Mouse (Mus musculus) lung, embryonic 16.5 days (tissue): ENCODE data around the gene Gsx2. TPM values are rescaled to one million over a fixed set of nuclear protein-coding genes. Genes with fewer than 3 reads are reported as not detected.

Source experiments
- ATAC-seq: fragments of 200-750 bp; cut with Nextera tagmentation; 2 replicates; pipeline ENCODE4 v1.8.0; 2017; ENCODE audit warnings: low read depth, mild to moderate bottlenecking, moderate library complexity
- H3K27ac ChIP-seq: fragments of 300-500 bp; sonication (generic); 2 replicates; pipeline ENCODE4 v1.5.1; 2014; ENCODE audit warnings: mild to moderate bottlenecking, control low read depth, low read length
- H3K27me3 ChIP-seq: fragments of 300-500 bp; sonication (generic); 2 replicates; pipeline ENCODE4 v1.6.1; 2014; ENCODE audit warnings: low read depth, low read length, mixed read lengths; ENCODE audit not compliant: control insufficient read depth, insufficient read depth
- H3K36me3 ChIP-seq: fragments of 300-500 bp; sonication (generic); 2 replicates; pipeline ENCODE4 v1.6.1; 2014; ENCODE audit warnings: low read length; ENCODE audit not compliant: control insufficient read depth, insufficient read depth
- H3K4me1 ChIP-seq: fragments of 300-500 bp; sonication (generic); replicated peaks from 2 replicates; pipeline ENCODE4 v1.6.1; 2014; ENCODE audit warnings: low read length, mixed read lengths; ENCODE audit not compliant: control insufficient read depth, insufficient read depth
- H3K4me2 ChIP-seq: fragments of 300-500 bp; sonication (generic); 2 replicates; pipeline ENCODE4 v1.6.1; 2014; ENCODE audit warnings: low read depth, low read length, control low read depth
- H3K4me3 ChIP-seq: fragments of 300-500 bp; sonication (generic); 2 replicates; pipeline ENCODE4 v1.5.1; 2014; ENCODE audit warnings: mild to moderate bottlenecking, low read length, control low read depth
- H3K9ac ChIP-seq: fragments of 300-500 bp; sonication (generic); 2 replicates; pipeline ENCODE4 v1.6.1; 2014; ENCODE audit warnings: low read length, control low read depth
- H3K9me3 ChIP-seq: fragments of 300-500 bp; sonication (generic); 2 replicates; pipeline ENCODE4 v1.6.1; 2016; ENCODE audit warnings: low read length; ENCODE audit not compliant: control insufficient read depth
- WGBS: fragments of 180-500 bp; shearing (Covaris S2); extraction: QIAGEN DNeasy Blood & Tissue Kit; methylation state at CpG from one replicate; pipeline ENCODE4 v1.1.7; 2014; 5-methylcytosine and 5-hydroxymethylcytosine counted together
- polyA plus RNA-seq: library from polyadenylated mRNA; unstranded; fragments of >200 nt; fragmentation: Nextera tagmentation; extraction: Ambion mirVana; gene quantifications from 2 replicates; pipeline ENCODE4 v1.2.1, GENCODE M21; 2015

The Gsx2 gene
- polyA plus RNA-seq, 1 experiment from 2014 or later: not detected

DNA sequence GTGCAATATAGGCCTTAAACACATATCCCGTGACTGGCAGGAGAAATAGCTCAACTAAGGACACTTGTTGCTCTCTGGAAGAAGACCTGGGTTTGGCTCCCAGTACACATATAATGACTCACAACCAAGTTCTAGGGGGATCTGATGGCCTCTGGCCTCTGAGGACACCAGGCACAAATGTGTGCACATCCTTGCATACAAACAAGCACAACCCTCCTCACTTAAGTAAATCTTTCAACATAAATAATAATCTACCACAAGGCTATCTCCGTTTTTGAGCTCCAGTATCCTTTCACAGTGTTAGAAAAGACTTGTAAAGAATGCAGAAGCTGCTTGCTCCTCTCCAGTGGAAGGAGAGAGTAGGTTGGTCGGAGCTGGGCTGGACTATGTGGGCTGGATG lies 1.7 kb upstream of the Gsx2 start:
- Histone ChIP-seq H3K9me3 (no peaks in the 10 kb centered on the region), H3K36me3 (no peaks in the 10 kb centered on the region), H3K9ac (no peak overlapping the region), H3K4me3 (no peak overlapping the region), H3K27me3 (peaks cover 94% of the 10 kb centered on the region), H3K27ac (no peak overlapping the region), H3K4me1 (peaks cover 4% of the 10 kb centered on the region), H3K4me2 (no peak overlapping the region)
- 19% methylated on average over 3 of the region's 3 CpGs for WGBS
- ATAC-seq: no peak

DNA sequence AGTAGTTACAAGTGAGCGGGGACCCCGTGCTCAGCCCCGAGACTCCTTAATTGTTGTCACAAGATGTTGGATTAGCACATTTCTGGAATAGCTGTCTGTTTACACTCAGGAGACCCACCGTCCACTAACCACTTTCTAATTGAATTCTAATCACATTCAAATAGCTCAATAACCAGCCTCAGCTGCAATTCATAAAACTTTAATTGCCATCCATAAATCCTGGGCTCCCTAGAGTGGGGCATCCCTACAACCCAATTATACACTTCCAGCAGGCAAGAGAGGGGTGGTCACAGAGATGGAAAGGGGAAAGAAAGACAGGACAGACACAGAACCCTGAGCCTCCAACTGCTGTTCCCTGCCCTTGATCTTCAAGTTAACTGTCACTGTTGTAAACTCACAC lies 1.3 kb upstream of the Gsx2 start:
- Histone ChIP-seq H3K4me3 (no peak overlapping the region), H3K9me3 (no peaks in the 10 kb centered on the region), H3K36me3 (no peaks in the 10 kb centered on the region), H3K4me2 (no peak overlapping the region), H3K27me3 (peaks cover 93% of the 10 kb centered on the region), H3K4me1 (peaks cover 4% of the 10 kb centered on the region), H3K27ac (no peak overlapping the region), H3K9ac (no peak overlapping the region)
- 15% methylated on average over 4 of the region's 4 CpGs for WGBS
- ATAC-seq: no peak

DNA sequence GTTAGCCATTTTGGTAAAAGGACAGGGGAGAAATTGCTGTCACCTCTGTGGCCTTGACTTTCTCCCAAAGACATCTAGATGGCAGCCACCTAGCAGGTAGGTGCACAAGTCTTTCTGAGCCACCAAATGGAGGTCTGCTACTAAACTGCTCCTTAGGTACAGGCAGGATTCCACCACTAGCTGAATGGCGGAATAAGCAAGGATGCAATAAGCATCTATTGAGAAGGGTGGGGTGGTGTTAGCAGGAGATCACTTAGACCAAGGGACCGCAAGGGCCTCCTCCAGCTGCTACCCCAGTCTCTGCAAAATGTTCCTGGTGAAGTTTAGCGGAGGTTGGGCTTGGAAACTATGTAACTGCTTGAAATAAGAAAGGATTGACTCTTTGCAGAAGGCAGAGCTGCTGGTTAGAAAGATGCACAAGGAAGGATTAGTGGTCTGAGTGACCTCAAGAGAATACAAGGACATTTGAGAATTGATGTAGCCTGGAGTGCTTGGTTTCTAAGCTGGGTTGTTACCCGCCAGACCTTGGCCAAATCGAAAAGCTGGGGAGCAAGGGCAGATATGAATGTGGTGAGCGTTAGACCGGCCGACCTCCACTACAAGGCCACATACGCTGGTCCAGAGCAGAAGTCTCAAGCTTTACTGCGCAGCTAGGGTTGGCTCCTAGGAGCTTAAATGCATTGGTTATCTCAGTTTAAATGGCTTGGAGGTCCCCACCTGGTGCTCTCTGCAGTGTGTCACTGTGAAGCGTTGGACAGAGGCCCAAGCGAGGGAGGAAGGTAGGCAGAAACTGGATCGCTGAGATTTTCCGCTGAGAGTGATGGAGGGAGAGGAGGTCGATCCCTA lies 641 bp upstream of the Gsx2 start:
- Histone ChIP-seq H3K4me1 (peaks cover 4% of the 10 kb centered on the region), H3K27me3 (peaks cover 93% of the 10 kb centered on the region), H3K9ac (no peak overlapping the region), H3K36me3 (no peaks in the 10 kb centered on the region), H3K4me3 (no peak overlapping the region), H3K4me2 (no peak overlapping the region), H3K9me3 (no peaks in the 10 kb centered on the region), H3K27ac (no peak overlapping the region)
- no peak for ATAC-seq
- WGBS: 12% methylated on average over 15 of the region's 15 CpGs

DNA sequence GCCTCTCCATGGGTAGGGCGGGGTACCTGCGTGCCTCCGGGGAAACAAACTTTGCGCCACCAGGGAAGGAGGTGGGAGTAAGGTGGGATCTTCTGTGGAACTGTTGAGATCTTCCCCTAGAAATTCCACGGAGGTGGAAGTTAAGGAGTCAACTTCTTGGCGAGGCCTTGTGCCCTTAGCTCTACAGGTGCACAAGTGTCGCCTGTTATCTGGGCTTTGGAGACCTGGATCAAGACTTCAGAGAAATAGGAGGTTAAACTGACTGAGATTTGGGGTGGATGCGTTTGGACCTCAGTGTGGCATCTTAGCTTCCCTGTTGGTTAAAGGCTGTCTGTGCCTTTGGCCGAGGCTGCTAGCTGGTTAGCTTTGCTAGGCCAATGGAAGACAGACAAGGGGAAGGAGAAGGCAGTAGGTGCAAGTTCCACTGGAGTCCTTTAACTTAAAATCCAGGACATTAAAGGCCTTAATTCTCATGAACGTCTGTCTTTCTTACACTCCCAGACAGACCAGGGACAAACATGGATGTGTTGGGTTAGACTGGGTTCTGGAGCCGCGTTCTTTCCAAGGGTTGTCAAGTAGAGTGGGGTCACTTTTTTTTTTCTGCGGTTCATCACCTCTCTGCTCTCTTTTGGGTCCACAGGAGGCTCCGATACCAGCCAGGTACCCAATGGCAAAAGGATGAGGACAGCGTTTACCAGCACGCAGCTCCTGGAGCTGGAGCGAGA lies 1.1 kb downstream of the Gsx2 start:
- no peaks in the 10 kb centered on the region for H3K9me3 ChIP-seq
- H3K9ac ChIP-seq: no peak overlapping the region
- H3K27ac ChIP-seq: no peak overlapping the region
- no peak for ATAC-seq
- H3K36me3 ChIP-seq: no peaks in the 10 kb centered on the region
- H3K4me3 ChIP-seq: no peak overlapping the region
- WGBS: under 1% methylated on average over 17 of the region's 17 CpGs
- peaks cover 95% of the 10 kb centered on the region for H3K27me3 ChIP-seq
- H3K4me2 ChIP-seq: no peak overlapping the region
- peaks cover 4% of the 10 kb centered on the region for H3K4me1 ChIP-seq

DNA sequence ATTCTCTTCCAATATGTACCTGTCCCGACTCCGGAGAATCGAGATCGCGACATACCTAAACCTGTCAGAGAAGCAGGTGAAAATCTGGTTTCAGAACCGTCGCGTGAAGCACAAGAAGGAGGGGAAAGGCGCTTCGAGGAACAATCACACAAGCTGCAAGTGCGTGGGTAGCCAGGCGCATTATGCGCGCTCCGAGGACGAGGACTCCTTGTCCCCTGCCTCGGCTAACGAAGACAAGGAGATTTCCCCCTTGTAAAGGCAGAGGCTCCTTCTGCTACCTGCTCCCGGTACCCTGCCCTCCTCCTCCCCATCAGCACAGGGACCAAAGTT lies 1.6 kb downstream of the Gsx2 start:
- H3K9me3 ChIP-seq: no peaks in the 10 kb centered on the region
- no peak for ATAC-seq
- H3K36me3 ChIP-seq: no peaks in the 10 kb centered on the region
- H3K4me1 ChIP-seq: peaks cover 4% of the 10 kb centered on the region
- no peak overlapping the region for H3K27ac ChIP-seq
- H3K9ac ChIP-seq: no peak overlapping the region
- peaks cover 93% of the 10 kb centered on the region for H3K27me3 ChIP-seq
- no peak overlapping the region for H3K4me2 ChIP-seq
- H3K4me3 ChIP-seq: no peak overlapping the region
- under 1% methylated on average over 19 of the region's 19 CpGs for WGBS

DNA sequence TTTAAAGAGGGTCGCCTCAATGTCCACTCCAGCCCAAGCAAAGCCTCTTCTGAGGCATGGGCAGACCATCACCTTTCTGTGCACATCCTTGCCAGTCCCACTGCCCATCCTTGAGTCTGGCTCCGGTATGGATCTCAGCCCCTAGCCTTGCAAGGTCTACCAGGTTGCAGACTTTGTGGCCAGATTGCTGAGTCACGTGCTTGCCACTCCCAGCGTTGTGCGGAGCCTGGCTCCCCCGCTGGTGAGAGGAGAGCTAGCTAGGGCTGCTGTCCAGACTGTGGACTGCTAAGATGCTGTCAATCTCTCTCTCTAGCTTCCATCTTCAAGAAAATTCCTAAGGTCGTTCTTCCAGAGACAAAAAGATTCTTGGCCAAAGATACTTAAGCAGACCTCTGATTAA lies 4.2 kb downstream of the Gsx2 start:
- under 1% methylated on average over 7 of the region's 7 CpGs for WGBS
- Histone ChIP-seq H3K27ac (no peak overlapping the region), H3K36me3 (no peaks in the 10 kb centered on the region), H3K27me3 (peaks cover 92% of the 10 kb centered on the region), H3K4me3 (no peak overlapping the region), H3K9me3 (no peaks in the 10 kb centered on the region), H3K9ac (no peak overlapping the region), H3K4me2 (no peak overlapping the region), H3K4me1 (peaks cover 6% of the 10 kb centered on the region)
- ATAC-seq: no peak

DNA sequence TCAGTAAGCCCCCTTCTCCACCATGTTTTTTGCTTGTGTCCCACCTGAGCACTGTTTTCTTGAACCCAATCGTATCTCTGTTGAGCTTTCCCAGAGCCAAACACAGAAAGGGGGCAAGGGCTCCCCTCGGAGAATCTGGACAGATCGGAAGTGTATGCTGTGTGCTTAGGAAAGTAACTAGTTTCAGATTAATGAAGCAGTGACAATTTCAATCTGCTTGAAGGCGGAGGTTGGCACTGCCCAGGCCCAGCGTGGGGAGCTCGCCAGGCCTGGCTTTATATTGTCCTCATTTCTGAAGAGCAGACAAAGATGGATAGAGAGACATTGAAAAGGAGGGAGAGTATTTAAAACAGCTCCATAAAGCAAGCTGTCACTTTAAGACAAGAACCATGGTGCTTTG lies 7.0 kb downstream of the Gsx2 start:
- Histone ChIP-seq H3K4me2 (no peak overlapping the region), H3K9ac (no peak overlapping the region), H3K9me3 (no peaks in the 10 kb centered on the region), H3K27me3 (peaks cover 89% of the 10 kb centered on the region), H3K27ac (no peak overlapping the region), H3K36me3 (no peaks in the 10 kb centered on the region), H3K4me3 (no peak overlapping the region), H3K4me1 (0 out of 2 replicates have a peak, but pooled peaks cover 2% of the 10 kb centered on the region)
- no peak for ATAC-seq
- 6% methylated on average over 6 of the region's 6 CpGs for WGBS

DNA sequence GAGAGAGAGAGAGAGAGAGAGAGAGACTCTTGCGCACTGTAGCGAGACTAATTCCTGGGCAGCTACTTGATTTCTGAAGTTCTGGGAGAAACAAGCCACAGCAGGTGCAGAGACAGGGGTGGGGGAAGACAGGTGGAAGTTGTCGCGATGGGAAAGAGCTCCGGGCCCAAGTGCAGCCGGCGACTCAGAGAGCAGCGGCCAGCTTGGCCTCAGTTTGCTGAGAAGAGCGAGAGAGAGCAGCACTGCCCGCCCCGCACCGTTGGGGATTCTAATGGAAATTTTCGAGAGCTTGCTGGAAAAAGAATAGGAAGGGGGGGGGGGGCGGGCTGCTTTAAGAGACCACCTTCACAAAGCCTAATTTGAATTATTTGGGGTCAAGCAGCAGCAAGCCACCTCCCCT lies 7.7 kb downstream of the Gsx2 start:
- Histone ChIP-seq H3K9me3 (no peaks in the 10 kb centered on the region), H3K4me2 (no peak overlapping the region), H3K36me3 (no peaks in the 10 kb centered on the region), H3K27ac (no peak overlapping the region), H3K4me3 (no peak overlapping the region), H3K27me3 (peaks cover 85% of the 10 kb centered on the region), H3K9ac (no peak overlapping the region), H3K4me1 (0 out of 2 replicates have a peak, but pooled peaks cover 2% of the 10 kb centered on the region)
- WGBS: 0% methylated on average over 14 of the region's 14 CpGs
- no peak for ATAC-seq

DNA sequence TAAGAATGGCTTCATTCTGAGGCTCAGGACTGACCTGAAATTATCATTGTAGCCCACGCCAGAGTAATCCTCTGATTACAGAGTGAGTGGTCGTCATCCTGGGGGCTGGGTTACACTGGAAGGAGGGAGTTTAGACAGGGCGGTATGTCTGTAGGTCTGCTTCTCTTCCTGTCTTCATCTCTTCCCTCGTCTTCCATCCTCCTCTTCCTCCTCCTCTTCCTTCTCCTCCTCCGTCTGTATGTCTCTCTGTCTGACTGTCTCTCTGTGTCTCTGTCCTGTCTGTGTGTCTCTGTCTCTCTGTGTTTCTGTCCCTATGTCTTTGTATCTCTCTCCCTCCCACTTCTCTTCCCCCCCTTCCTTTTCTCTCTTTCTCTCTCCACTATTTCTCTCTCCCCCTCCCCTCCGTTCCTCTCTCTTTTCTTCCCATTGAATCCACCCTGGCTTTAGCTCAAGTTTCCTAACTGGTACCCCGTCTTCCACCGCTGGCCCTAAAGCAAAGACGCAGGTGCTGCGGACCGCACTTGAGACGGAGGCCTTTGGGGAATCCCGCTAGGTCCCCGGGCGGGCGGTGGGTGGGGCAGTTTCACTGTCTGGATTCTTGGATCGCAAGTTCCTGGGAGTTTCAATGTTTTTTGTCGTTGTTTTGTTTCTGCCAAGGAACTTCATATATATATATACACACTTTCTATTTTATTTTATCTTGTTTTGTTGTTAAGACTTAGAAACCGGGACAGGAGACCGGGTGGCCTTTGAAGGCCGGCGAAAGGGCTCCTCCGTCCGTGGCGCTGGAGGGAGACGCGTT lies 8.4 kb downstream of the Gsx2 start:
- WGBS: 2% methylated on average over 27 of the region's 27 CpGs
- no peak overlapping the region for H3K4me2 ChIP-seq
- no peak for ATAC-seq

More for the DNA sequence above, 8.4 kb downstream of the Gsx2 start:
- H3K4me1 ChIP-seq: 0 out of 2 replicates have a peak, but pooled peaks cover 2% of the 10 kb centered on the region
- no peaks in the 10 kb centered on the region for H3K9me3 ChIP-seq
- H3K36me3 ChIP-seq: no peaks in the 10 kb centered on the region
- peak overlapping the region; percentile 8; the same call in 1 of the 2 replicates for H3K4me3 ChIP-seq
- H3K27me3 ChIP-seq: peaks cover 86% of the 10 kb centered on the region
- H3K9ac ChIP-seq: no peak overlapping the region
- no peak overlapping the region for H3K27ac ChIP-seq
